Mouse (Mus musculus) induced T-regulatory cell, adult 2 months (primary cell): ENCODE measurements around the gene Pyroxd2.

Experiments used
- DNase-seq: peaks from one replicate; pipeline ENCODE4 v3.0.0-alpha.2; 2012; ENCODE audit warnings: low read depth

Pyroxd2 gene

DNA sequence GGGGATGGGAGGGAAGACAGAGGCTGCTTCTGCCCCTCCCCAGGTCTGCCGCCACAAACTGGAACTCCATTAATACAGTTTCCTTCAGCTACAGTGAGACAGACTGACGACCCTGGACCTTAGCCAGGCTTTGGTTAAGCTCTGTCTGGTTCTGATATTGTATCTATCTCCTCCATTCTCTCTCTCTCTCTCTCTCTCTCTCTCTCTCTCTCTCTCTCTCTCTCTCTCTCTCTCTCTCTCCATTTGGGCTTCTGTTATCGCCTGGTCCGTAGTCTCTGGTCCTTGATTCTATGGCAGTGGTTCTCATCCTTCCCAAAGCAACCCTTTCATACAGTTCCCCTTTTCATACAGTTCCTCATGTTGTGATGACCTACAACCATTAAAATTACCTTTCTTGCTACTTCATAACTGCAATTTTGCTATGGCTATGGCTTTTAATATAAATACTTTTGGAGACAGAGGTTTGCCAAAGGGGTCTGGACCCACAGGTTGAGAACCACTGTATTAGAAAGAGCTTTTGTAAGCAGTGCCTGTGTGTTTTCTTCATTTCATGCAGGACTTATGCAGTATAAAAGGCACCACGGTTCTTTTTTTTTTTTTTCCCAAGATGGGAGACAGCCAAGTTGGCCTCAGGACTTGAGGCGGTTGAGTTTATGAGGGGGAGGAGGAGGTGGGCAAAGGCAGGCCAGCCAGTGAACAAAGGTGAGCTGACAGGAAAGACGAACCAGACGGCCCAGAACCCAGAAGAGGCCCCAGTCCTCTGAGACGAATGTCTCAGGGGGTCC, 7.3 kb downstream of the Pyroxd2 start:
- DNase-seq, result no peak

DNA sequence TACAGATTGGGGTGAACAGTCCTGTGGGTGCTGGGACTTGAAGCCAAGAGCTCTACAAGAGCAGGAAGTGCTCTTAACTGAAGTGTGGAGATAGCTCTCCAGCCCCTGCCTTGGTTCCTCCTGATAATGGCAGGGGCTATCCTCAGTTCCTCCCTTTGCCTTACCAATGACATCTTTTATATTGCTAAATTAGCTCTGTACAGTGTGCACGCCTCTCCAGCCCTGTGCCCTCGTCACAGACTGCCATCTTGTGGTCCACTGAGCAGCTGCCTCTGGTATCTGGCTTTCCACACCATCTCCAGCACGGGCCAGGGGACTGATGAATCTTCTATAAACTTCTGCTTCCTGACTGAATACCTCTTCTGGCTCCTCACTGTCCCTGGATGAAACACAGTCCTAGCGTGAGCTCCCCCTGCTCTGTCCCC, 8.4 kb downstream of the Pyroxd2 start:
- no peak for DNase-seq

DNA sequence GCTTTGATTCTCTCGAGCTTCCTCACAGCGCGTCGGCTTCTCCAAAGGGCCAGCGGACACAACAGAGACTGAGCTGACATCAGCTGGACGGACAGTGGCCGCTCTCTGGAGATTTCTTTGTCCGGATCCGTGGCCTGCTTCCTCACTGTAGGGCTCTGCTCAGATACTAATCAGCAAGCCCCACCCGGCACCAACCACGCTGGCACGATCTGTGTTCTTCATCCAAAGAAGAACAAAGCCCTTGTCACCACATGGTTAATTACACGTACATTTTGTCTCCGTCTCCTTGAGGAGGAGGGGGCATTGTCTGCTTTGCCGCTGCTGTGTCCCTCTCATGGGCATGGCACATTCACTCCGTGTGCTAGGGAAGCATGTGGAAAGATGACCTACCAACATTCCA, 9.3 kb downstream of the Pyroxd2 start:
- DNase-seq, result no peak

DNA sequence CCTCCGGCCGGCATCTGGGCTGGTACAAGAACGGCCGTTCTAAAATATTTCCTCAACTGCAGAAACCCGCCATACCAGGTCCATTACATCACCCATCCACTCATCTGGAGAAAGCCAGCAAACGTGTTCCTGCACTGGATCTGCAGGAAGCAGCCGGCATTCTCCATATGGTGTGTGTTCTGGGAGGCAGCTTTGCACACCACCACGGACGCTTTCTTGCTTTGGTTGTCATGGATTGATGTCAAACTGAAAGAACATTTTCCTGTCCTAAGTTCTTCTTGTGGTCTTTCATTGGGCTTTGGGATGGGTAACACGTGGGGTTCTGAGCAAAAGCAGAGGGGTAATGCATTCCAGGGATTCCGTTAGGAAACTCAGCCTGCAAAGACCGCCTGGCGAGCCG, 10.7 kb downstream of the Pyroxd2 start:
- DNase-seq, result no peak

DNA sequence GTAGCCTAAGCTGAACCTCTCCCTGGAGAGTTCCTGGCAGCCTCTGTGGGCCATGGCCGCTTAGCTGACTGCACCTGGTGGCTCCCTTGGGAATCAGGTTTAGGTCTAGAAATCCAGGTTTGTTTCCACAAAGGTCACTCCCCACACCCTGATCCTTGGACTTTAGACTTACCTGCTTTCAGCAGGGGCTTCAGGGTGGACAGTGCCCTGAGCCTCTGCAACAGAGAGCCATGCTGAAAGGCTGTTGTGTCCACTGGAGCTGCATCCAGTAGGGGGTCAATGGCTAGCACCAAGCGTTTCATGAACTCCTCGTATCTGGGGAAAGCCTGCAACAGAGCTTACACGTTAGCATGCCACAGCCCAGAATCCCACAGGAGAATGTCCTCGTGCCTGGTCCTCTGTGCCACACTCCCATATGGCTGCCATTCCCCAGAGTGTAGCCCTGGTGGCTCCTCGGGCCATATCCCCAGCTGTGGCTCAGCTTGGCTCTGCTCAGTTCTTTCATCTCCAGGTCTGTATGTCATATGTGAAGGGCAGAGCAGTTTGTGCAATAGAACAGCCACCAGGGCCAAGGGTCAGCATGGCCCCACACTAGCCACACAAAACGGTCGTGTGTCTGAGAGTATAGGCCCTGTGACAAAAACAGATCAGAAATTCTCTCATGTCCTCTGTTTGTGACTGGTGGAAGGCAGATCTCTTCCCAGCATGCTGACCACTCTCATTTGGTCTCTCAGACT, 12.2 kb downstream of the Pyroxd2 start:
- no peak for DNase-seq

DNA sequence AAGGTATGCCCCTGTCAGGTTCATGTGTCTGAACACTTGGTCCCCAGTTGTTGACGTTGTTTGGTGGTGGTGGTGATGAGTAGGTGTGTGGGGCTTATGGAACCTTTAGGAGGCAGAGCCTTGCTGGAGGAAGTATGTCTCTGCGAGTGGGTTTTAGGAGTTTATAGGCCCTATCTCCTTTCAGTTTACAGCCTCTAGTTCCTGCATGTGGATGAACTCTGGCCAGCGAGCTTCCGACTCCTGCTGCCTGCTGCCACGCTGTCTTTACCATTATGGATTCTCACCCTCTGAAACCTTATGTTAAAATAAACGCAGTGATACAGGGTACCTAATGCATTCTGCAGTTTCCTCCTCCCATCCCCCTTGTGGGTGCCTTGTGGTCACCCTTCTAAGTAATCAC, 12.8 kb downstream of the Pyroxd2 start:
- no peak for DNase-seq

DNA sequence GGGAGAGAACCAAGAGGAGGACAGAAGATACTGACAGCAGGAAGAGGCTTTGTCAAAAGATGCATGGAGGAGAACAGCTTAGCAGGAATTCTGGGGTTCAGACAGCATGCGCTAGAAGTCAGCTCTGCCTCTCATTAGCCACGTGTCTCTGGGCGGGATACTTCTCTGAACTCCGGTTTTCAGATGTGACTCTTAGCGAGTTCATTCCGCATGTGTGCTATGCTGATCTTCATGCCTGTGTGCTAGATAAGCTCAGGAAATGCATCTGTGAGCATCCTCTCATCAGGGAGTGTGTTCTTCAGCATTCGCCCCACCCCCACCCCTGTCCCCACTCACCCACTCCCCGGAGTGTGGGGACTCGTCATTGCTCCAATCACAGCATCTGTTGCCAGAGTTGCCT, 14.8 kb downstream of the Pyroxd2 start:
- no peak for DNase-seq

DNA sequence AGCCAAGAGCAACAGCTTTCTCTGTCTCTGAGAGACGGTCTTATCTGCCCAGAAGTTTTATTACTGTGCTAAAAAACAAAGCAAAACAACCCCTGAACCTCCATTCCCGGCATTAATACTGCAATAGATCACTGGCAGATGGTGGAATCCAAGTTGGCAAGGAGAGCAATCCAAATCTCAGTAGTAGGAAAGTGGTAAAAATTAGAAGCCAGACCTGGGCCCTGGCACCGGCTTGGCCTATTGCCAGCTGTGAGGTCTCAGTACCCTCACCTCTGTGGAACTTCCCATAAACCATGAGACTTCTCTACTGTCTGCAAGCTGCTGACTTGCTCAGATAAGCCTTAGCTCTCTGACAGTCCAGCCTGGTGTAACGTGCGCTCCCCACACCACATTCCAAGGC, 17.6 kb downstream of the Pyroxd2 start:
- no peak for DNase-seq

DNA sequence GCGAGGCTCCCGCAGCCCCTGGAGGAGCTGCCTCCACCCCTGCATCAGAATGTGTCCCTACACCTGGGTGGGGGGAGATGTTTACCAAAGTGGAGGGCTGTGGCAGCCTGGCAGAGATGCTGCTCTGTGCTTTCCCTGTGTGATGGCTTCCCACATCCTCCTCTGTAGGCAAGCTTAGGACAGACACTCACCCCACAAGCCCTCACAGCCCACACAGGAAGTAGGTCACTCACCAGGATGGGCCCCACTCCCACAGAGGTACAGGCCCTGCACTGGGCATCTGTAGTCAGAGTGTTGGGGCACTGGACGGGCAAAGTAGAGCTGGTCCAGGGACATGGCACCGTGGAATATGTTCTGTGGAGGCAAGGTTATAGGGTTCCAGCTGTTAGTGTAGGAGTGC, 25.2 kb downstream of the Pyroxd2 start:
- DNase-seq, result no peak

DNA sequence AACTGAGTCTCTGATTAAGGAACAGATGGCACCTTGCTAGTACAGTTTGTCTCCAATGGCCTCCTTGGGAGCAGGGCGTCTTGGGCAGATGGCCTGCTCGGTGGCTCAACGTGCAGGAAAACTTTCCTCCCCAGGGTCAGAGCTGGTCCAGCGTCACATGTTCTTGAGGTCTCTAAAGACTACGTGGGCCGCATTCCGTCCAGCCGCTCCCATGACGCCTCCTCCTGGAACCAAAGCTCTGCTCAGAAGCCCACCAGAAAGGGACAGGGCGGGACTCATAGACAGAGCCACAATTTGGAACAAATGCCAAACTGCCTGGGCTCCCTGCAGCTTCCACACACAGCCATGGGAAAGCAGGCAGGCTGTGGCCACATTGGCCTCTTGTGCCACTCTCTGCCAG, 25.8 kb downstream of the Pyroxd2 start:
- no peak for DNase-seq

DNA sequence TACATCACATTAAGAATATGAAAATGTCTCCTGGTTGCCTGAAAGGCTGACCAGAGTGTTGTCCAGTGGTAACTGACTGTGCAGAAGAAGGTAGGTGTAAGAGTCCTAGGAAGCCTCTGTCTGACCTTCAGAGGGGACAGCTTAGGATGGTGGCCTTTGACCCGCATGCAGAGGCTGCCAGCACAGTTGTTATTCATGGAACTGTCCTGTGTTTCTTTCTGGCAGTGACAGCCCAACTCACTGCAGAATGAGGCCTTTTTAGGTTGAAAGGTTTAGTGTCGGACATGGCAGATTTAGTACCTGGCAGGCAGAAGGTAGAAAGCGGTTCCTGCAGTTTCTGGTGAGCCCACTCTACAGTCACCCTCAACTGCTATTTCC, 26.6 kb downstream of the Pyroxd2 start:
- DNase-seq, result no peak

DNA sequence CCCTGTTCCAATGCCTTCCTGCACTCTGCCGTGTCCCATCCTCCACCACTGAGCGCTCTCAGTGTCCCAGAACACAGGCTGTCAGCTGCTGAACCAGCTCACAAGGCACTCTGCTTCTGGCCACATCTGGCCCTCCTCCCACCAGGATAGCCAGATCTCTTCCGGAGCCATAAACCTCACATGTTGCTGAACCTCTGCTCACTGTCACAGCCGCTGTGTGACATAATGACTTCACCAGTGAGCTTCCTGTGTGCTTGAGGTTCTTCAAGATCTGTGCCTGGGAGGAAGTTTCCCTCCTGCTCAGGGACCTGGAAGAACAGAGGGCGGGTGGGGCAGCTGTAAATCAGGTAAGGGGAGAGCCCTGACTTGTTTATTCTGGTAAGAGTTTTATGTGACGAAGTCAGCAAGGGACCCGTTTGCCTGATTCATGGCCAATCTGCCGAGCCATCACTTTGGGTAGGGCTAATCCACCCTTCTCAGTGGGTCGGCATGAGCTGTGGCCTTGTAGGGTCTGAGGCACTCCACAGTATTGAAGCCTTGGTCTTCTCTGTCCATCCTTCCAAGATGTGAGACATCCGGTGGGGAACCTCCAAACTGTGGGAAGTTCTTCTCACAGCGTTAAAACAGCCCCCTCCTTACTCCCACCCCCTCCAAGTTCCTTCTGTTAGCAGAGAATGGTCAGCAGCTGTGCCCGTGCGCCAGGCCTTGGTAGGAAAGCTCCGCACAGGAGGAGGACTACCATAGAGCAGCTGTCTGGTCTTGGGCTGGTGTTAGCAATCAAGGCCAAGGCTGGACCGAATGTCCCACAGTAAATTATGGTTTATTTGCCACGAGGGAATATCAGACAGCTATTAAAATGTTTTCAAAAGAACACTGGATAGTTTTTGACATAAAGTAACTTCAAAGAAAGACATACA, 27.3 kb downstream of the Pyroxd2 start:
- no peak for DNase-seq

DNA sequence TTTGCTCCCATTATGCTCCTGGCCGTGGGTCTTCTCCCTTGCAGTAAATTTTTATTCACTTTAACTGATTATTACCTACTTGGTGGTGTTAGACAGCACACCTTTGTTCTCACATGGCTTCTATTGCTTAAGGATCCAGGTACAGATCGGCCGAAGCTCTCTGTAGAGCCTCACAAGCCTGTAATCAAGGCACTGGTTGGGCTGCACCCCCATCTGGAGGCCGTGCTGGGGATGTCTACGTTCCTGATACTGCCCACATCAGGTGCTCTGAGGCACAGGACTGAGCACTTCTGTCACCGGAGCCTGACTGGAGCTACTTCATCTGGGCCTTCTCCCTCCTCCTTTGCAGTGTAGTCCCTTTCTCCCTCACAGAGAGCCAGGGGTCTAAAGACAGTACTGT, 29.3 kb downstream of the Pyroxd2 start:
- DNase-seq, result no peak

DNA sequence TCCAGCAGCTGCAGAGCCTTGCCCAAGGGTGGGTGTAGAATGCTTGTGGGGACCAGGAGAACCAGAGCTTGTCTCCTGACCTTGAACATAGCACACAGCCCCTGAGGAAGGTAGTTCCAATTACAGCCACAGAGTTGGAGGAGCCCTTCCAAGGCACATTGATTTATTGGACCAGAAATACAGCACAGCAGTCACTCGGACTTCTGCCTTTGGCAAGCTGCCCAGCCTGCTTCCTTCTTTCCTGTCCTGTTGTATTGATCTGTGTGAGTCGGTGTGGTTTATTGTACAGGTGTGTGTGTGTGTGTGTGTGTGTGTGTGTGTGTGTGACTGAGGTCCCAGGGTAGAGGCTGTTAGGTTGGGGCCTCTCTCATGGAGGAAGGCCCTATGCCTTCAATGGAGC, 30.1 kb downstream of the Pyroxd2 start:
- no peak for DNase-seq

DNA sequence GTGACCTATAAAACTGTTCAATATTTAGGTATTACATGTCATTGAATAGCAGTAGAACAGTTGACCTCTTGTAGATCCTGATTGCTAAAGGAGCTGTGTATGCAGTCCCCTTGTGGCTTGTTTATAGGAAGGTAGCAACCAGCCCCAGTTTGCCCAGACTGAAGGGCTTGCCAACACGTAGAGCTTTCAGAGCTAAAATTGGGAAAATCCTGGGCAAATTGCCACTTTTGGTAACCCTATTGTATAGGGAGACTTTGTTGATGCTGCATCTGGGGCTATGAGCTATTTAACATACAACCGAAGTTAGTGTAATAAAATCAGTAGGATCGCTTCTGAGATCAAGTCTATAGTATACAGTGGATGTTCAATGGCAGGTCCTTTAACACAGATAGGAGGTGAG, 34.5 kb downstream of the Pyroxd2 start:
- DNase-seq, result no peak

DNA sequence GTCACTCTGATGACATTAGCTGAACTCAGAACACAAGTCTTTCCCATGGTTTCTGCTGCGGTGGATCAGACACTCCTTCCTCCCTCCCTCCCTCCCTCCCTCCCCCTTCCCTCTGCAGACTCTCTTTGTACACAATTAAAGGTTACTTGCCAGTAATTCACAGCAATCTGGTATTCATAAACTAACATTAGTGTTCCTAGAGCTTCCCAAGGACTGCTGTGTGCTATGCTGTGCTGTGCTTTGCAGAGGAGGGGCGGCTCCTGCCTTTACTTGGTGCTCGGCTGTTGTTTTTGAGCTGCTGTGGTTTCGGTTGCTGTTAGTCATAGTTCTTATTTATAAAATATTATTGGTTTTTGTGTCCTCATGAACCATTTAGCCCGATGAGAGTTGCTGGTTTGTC, 34.9 kb downstream of the Pyroxd2 start:
- no peak for DNase-seq

DNA sequence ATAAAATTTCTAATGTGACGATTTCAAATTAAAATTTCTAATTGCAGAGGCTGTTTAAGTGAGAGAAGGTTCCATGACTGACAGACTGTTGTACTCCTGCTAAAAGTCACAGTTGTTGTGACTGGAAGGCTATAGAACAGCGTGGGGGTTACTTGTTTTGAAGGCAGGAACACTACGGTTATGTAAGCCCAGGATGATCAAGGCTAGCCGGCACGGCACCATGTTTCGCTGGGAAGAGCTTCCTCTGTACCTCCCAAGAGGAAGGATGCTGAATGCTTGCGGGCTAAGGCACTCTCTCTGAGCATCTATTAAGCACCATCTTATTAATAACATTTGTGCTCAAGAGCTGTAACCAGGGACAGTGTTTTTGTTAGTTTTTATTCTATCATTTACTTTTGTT, 36.1 kb downstream of the Pyroxd2 start:
- DNase-seq, result no peak

DNA sequence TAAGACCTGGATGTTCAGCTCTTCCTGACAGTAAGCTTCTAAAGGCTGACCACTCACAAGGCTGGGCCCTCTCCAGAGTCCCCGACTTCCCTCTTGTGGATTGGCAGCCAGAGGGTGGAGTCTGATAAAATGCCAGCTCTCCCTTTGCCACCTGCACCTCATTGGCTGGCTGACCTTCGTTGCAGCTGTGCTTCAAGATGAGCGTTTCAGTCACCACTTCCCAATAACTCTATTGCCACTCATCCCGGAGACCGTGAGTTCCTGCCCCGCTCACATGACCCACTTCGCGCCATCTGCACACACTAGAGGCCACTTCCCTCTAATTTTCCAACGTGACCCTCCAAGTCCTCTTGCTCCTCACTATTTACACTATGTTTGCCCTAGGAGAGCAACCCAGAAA, 38.8 kb downstream of the Pyroxd2 start:
- no peak for DNase-seq

DNA sequence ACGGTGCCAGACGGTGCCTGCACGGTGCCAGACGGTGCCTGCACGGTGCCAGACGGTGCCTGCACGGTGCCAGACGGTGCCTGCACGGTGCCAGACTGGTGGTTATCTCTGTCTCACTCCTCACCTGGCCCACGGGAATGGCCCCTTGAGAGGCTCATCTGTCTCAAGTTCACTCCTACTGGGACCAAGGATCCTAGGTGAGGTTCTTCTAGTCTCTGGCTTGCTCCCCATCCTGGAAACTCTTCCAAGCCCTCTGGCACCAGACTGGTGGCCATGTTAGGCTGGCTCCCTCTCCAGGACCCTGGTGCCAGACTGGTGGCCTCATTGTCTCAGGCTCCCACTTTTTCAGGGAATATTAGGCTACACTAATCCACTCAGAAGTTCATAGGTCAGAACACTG, 53.1 kb downstream of the Pyroxd2 start:
- no peak for DNase-seq

DNA sequence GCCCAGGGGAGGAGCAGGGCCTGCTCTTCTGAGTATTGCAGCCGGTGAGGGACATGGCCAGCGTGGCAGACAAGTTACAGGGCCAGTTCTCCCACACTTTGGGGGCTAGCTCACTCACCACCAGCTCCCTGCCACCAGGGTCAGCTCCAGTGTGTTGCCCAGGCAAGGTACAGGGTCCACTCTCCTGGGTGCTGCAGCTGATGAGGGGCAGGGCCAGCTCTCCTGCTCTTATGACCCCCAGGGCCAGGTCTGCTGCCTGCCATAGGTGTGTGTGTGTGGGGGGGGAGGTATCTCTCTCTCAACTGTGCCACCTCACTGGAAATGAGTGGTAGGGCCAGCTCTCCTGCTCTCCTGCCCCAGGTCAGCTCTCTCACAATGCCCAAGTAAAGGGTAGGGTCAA, 54.0 kb downstream of the Pyroxd2 start:
- no peak for DNase-seq

DNA sequence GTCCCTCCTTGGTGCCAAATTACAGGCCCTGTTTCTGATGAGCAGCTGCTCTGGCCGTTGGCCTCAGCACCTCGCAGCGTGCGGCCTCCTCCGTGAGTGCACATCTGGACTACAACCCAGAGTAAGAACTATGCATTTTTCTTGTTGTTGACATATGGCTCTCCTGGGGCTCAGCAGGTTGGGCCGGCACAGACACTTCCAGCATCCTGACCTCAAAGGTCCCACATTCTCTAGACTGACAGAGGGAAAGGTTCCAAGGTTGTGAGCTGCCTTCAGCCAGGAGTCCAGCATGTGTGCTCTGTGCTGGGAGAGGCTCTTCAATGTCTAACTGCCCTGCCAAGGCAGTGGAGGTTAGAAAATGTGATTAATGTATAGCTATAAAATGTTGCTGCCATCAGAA, 55.2 kb downstream of the Pyroxd2 start:
- DNase-seq, result no peak

DNA sequence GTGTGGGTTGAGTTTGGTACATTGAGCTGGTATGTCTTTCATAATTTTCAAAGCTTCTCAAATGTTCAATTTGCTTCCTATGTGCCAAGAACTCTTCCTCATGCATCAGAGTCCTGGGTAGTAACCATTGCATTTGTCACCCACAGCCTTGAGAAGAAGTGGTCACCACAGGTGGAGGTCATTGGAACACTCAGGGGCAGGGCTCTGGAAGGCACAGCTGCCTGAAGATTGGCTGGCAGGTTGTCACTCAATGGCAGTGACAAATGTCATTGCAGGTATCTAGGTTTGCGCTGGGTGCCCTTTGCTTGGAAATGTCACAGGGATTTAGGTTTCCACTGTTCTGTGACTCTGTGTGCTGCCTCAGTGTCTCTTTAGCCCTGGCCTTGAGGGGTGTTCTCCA, 62.3 kb downstream of the Pyroxd2 start:
- DNase-seq, result no peak

DNA sequence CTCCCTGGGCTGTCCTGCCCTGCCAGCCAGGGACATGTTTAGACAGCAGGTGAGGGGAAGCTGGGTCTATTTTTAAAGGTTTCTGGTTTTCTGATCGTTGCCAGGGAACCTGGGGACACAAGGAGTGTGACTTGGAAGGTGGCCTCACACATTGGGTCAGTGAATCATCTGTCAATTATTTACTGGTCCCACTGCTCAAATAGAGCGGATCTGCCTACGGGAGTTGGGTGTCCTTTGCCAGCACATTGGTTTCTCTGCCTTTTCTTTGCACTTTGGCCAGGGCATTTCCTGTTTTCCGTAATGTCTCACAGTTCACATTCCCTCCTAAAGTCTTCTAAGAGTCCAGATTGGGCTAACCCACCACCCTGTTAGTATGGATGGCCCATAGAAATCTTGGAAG, 62.8 kb downstream of the Pyroxd2 start:
- no peak for DNase-seq
